Mouse (Mus musculus) kidney, embryonic 14.5 days (tissue): ENCODE measurements around the gene Prkcz. TPM values are rescaled to one million over a fixed set of nuclear protein-coding genes. Genes with fewer than 3 reads are reported as not detected.

Experiments used
- ATAC-seq: fragments of 200-750 bp; cut with Nextera tagmentation; 2 replicates; pipeline ENCODE4 v1.8.0; 2017; ENCODE audit warnings: moderate number of reproducible peaks, mild to moderate bottlenecking, moderate TSS enrichment, moderate library complexity; ENCODE audit not compliant: low FRiP score, low TSS enrichment
- H3K27ac ChIP-seq: fragments of 300-500 bp; sonication (generic); 2 replicates; pipeline ENCODE4 v1.5.1; 2014; ENCODE audit warnings: low read depth, mild to moderate bottlenecking, low read length, moderate library complexity, mixed read lengths
- H3K27me3 ChIP-seq: fragments of 300-500 bp; sonication (generic); 2 replicates; pipeline ENCODE4 v1.6.1; 2014; ENCODE audit warnings: mild to moderate bottlenecking, low read length; ENCODE audit not compliant: control insufficient read depth, insufficient read depth
- H3K36me3 ChIP-seq: fragments of 300-500 bp; sonication (generic); 2 replicates; pipeline ENCODE4 v1.6.1; 2014; ENCODE audit warnings: low read length, mixed read lengths; ENCODE audit not compliant: control insufficient read depth, insufficient read depth
- H3K4me1 ChIP-seq: fragments of 300-500 bp; sonication (generic); 2 replicates; pipeline ENCODE4 v1.6.1; 2014; ENCODE audit warnings: low read length, mixed read lengths; ENCODE audit not compliant: control insufficient read depth, insufficient read depth
- H3K4me2 ChIP-seq: fragments of 300-500 bp; sonication (generic); replicated peaks from 2 replicates; pipeline ENCODE4 v1.6.1; 2014; ENCODE audit warnings: low read depth, mild to moderate bottlenecking, low read length
- H3K4me3 ChIP-seq: fragments of 300-500 bp; sonication (generic); 2 replicates; pipeline ENCODE4 v1.5.1; 2014; ENCODE audit warnings: mild to moderate bottlenecking, low read length
- H3K9ac ChIP-seq: fragments of 300-500 bp; sonication (generic); 2 replicates; pipeline ENCODE4 v1.6.1; 2014; ENCODE audit warnings: low read depth, mild to moderate bottlenecking, low read length, moderate library complexity
- H3K9me3 ChIP-seq: fragments of 300-500 bp; sonication (generic); 2 replicates; pipeline ENCODE4 v1.6.1; 2016; ENCODE audit warnings: low read length; ENCODE audit not compliant: control insufficient read depth
- WGBS: fragments of 180-500 bp; shearing (Covaris S2); extraction: QIAGEN DNeasy Blood & Tissue Kit; methylation state at CpG from one replicate; pipeline ENCODE4 v1.1.7; 2014; 5-methylcytosine and 5-hydroxymethylcytosine counted together
- polyA plus RNA-seq: library from polyadenylated mRNA; unstranded; fragments of >200 nt; fragmentation: Nextera tagmentation; extraction: Ambion mirVana; gene quantifications from 2 replicates; pipeline ENCODE4 v1.2.1, GENCODE M21; 2014

Prkcz gene
- polyA plus RNA-seq, 1 experiment from 2014 or later = 10.2 TPM

DNA sequence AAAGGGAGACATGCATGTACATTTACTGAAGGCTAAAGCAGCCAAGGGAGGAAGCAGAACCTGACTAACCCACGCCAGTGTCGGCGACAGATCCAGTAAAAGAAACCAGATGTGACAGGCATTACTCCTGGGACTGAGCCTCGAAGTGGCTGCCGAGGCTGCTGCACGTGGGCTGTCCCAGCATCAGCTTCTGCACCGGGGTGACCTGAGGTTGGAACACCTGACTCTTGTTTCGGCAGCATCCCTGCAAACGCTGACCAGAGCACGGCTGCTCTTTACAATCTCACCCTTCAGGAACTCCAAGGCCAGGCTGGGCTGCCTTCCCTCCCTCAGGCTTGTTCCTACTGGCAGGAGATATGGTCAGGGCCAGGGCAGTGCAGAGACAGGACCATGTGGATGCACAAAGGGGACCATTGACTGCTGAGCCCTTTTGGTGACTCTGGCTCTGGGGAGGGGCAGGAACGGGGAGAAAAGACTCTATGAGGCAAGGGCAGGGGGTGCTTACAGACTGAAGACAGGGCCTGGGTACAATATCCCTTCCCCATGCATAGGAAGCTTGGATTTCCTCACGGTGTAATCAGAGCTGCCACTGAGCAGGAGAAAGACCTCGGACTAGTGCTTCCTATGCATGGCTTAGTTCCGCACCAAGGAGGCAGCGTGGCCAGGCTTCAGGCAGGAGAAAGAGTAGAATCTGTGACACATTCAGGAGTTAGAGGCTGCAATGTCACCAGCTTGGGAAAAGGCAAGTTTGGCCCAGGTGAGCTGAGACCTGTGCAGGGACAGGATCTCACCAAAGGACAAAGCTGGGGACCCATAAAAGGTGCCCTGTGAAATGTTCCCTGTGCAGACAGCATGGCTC lies 76.4 kb downstream of the Prkcz start:
- no peaks in the 10 kb centered on the region for H3K36me3 ChIP-seq
- no peak for ATAC-seq
- H3K9ac ChIP-seq = no peak overlapping the region
- no peak overlapping the region for H3K4me3 ChIP-seq
- H3K27me3 ChIP-seq = no peaks in the 10 kb centered on the region
- H3K27ac ChIP-seq = no peak overlapping the region
- no peaks in the 10 kb centered on the region for H3K9me3 ChIP-seq
- H3K4me2 ChIP-seq = no peak overlapping the region
- 52% methylated on average over 15 of the region's 15 CpGs for WGBS
- peaks cover 37% of the 10 kb centered on the region for H3K4me1 ChIP-seq

DNA sequence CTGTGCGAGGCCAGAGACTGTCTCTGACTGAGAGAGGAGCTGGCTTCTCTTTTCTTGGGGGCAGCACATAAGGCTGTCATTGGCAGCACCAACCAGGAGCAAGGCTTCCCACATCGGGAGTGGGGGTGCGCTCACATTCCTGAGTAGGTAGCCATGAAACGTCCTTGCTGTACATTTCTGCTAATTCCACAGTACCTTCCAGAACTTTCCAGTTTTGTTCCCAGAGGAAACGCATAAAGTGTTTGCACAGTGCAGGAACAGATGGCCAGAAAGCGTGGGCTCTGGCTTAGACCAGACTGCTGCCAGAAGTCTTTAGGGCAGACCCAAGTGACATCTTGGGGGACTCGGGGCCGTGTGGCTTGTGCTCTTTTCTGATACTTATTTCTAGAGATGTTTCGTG lies 77.6 kb downstream of the Prkcz start:
- no peaks in the 10 kb centered on the region for H3K36me3 ChIP-seq
- peak overlapping the region; percentile 20; the same call in 1 of the 2 replicates for H3K9ac ChIP-seq
- H3K27ac ChIP-seq = peak overlapping the region; percentile 74
- 53% methylated on average over 9 of the region's 9 CpGs for WGBS
- H3K4me1 ChIP-seq = peaks cover 37% of the 10 kb centered on the region
- no peak for ATAC-seq
- H3K4me2 ChIP-seq = peak overlapping the region; percentile 33
- H3K4me3 ChIP-seq = 0 out of 2 replicates have a peak overlapping the region, but pooled peaks have one; percentile 2
- 0 out of 2 replicates have a peak, but pooled peaks cover 2% of the 10 kb centered on the region for H3K9me3 ChIP-seq
- no peaks in the 10 kb centered on the region for H3K27me3 ChIP-seq

GRCm38 (mm10) chr4:155283001-155283503 lies 78.1 kb downstream of the Prkcz start:
- WGBS = 8% methylated on average over 11 of the region's 11 CpGs
- Histone ChIP-seq H3K4me1 (peaks cover 37% of the 10 kb centered on the region), H3K9me3 (0 out of 2 replicates have a peak, but pooled peaks cover 2% of the 10 kb centered on the region)

DNA sequence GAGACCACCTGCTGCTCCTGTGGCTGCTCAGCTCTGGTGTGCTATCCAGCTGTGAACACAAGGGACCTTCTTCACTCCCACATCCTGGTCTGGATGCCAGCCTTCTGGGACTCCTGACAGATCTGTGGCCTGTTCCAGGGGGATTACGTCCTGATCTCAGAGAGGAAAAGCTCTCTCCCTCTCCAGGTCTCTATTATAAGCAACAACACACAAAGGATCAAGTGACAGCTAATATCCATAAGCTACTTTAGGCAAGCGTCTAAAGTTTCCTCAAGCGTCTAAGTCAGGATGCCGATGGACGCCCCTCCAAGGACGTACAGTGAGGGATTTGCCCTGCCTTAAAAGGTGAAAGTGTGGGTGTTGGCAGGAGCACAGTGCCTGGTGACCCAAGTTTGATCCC lies 78.9 kb downstream of the Prkcz start:
- ATAC-seq = no peak
- WGBS = 16% methylated on average over 6 of the region's 6 CpGs
- Histone ChIP-seq H3K4me1 (peaks cover 37% of the 10 kb centered on the region), H3K4me3 (no peak overlapping the region), H3K27me3 (no peaks in the 10 kb centered on the region), H3K4me2 (no peak overlapping the region), H3K36me3 (no peaks in the 10 kb centered on the region), H3K27ac (peak overlapping the region; percentile 73; the same call in 1 of the 2 replicates), H3K9ac (no peak overlapping the region), H3K9me3 (0 out of 2 replicates have a peak, but pooled peaks cover 2% of the 10 kb centered on the region)

More at GRCm38 (mm10) chr4:155283001-155283503, 78.1 kb downstream of the Prkcz start:
- Histone ChIP-seq H3K36me3 (no peaks in the 10 kb centered on the region), H3K9ac (peak overlapping the region; percentile 20; the same call in 1 of the 2 replicates), H3K4me3 (0 out of 2 replicates have a peak overlapping the region, but pooled peaks have one; percentile 2), H3K27me3 (no peaks in the 10 kb centered on the region), H3K27ac (peak overlapping the region; percentile 74), H3K4me2 (peak overlapping the region; percentile 33)
- peak; percentile 64 for ATAC-seq

DNA sequence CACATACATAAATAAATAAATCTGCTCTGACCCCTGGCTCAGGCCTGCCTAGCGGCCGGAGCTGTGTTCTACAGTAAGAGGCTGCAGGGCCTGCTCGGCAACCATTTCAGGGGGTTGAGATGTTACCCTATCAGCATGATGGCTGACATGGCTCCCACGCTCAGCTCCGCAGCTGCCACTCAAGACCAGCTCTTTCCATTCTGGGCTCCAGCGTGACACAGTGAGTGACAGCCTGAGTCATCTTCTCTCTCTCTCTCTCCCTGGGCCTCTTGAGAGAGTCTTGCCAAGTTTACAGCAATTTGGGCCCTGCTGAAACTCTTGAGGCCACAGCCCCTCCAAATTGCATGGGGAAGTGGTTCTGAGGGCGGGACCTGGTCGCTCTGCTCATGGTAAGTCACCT lies 79.5 kb downstream of the Prkcz start:
- ATAC-seq = no peak
- no peak overlapping the region for H3K9ac ChIP-seq
- H3K27ac ChIP-seq = peak overlapping the region; percentile 73; the same call in 1 of the 2 replicates
- H3K4me1 ChIP-seq = peaks cover 37% of the 10 kb centered on the region
- WGBS = 94% methylated on average over 8 of the region's 8 CpGs
- no peak overlapping the region for H3K4me3 ChIP-seq
- no peaks in the 10 kb centered on the region for H3K27me3 ChIP-seq
- no peaks in the 10 kb centered on the region for H3K36me3 ChIP-seq
- no peak overlapping the region for H3K4me2 ChIP-seq
- 0 out of 2 replicates have a peak, but pooled peaks cover 2% of the 10 kb centered on the region for H3K9me3 ChIP-seq

- WGBS = 88% methylated on average over 2 of the region's 2 CpGs
- H3K4me3 ChIP-seq = no peak overlapping the region
- no peak overlapping the region for H3K9ac ChIP-seq
- no peak overlapping the region for H3K4me2 ChIP-seq
- no peak overlapping the region for H3K27ac ChIP-seq
- no peaks in the 10 kb centered on the region for H3K36me3 ChIP-seq
- no peaks in the 10 kb centered on the region for H3K27me3 ChIP-seq
- H3K9me3 ChIP-seq = 0 out of 2 replicates have a peak, but pooled peaks cover 2% of the 10 kb centered on the region
- ATAC-seq = no peak
- H3K4me1 ChIP-seq = peaks cover 37% of the 10 kb centered on the region
Measured at GRCm38 (mm10) chr4:155281227-155281626, 79.9 kb downstream of the Prkcz start.

- WGBS = 75% methylated on average over 1 of the region's 1 CpGs
- no peak overlapping the region for H3K9ac ChIP-seq
- H3K36me3 ChIP-seq = no peaks in the 10 kb centered on the region
- peaks cover 37% of the 10 kb centered on the region for H3K4me1 ChIP-seq
- 0 out of 2 replicates have a peak, but pooled peaks cover 2% of the 10 kb centered on the region for H3K9me3 ChIP-seq
- no peak overlapping the region for H3K4me2 ChIP-seq
- ATAC-seq = no peak
- H3K27ac ChIP-seq = no peak overlapping the region
- no peaks in the 10 kb centered on the region for H3K27me3 ChIP-seq
- H3K4me3 ChIP-seq = no peak overlapping the region
Measured at GRCm38 (mm10) chr4:155280768-155281121, 80.4 kb downstream of the Prkcz start.

- H3K27me3 ChIP-seq = no peaks in the 10 kb centered on the region
- H3K9ac ChIP-seq = no peak overlapping the region
- no peak for ATAC-seq
- peak overlapping the region; percentile 17; the same call in 1 of the 2 replicates for H3K27ac ChIP-seq
- H3K4me2 ChIP-seq = no peak overlapping the region
- H3K36me3 ChIP-seq = no peaks in the 10 kb centered on the region
- H3K9me3 ChIP-seq = 0 out of 2 replicates have a peak, but pooled peaks cover 2% of the 10 kb centered on the region
- H3K4me1 ChIP-seq = peaks cover 37% of the 10 kb centered on the region
- WGBS = 64% methylated on average over 16 of the region's 16 CpGs
- no peak overlapping the region for H3K4me3 ChIP-seq
Measured at GRCm38 (mm10) chr4:155279926-155280767, 81.0 kb downstream of the Prkcz start.
